Mouse (Mus musculus): ENCODE measurements at regions not wholly inside any gene's neighbourhood (a gene's known extent, or its start where the extent isn't known, plus 50 kb on each side); places are given as distances from the start of the nearest gene placed in this dataset.
A peak's percentile ranks its signal among the peaks of the same experiment; 100 is the strongest.

GRCm38 (mm10) chr15:6154706-6155105, 144.9 kb upstream of the Dab2 start:
- no peak for DNase-seq (ENCODE audit: low read depth, low spot score)

GRCm38 (mm10) chr15:6180261-6180660, 119.3 kb upstream of the Dab2 start:
- DNase-seq (ENCODE audit: low read depth, low spot score): no peak

GRCm38 (mm10) chr15:6183627-6184026, 116.0 kb upstream of the Dab2 start:
- no peak for DNase-seq (ENCODE audit: low read depth, low spot score)

GRCm38 (mm10) chr15:6191845-6192244, 107.7 kb upstream of the Dab2 start:
- no peak for DNase-seq (ENCODE audit: low read depth, low spot score)

GRCm38 (mm10) chr15:6207239-6207638, 92.3 kb upstream of the Dab2 start:
- no peak for DNase-seq (ENCODE audit: low read depth, low spot score)

GRCm38 (mm10) chr15:6209301-6209700, 90.3 kb upstream of the Dab2 start:
- peak; percentile 35 for DNase-seq (ENCODE audit: low read depth, low spot score)

- no peak for DNase-seq (ENCODE audit: low read depth, low spot score)
Measured at GRCm38 (mm10) chr15:6218087-6218486, 81.5 kb upstream of the Dab2 start.

- no peak for DNase-seq (ENCODE audit: low read depth, low spot score)
Measured at GRCm38 (mm10) chr15:6225227-6225626, 74.4 kb upstream of the Dab2 start.

GRCm38 (mm10) chr15:6230618-6231017, 69.0 kb upstream of the Dab2 start:
- no peak for DNase-seq (ENCODE audit: low read depth, low spot score)

- DNase-seq (ENCODE audit: low read depth, low spot score): no peak
Measured at GRCm38 (mm10) chr15:6231308-6232103, 68.1 kb upstream of the Dab2 start.

- DNase-seq (ENCODE audit: low read depth, low spot score): no peak
Measured at GRCm38 (mm10) chr15:6233621-6234020, 66.0 kb upstream of the Dab2 start.

- DNase-seq (ENCODE audit: low read depth, low spot score): no peak
Measured at GRCm38 (mm10) chr15:6236583-6236982, 63.0 kb upstream of the Dab2 start.

GRCm38 (mm10) chr15:6237726-6238125, 61.9 kb upstream of the Dab2 start:
- DNase-seq (ENCODE audit: low read depth, low spot score): no peak

- peak; percentile 33 for DNase-seq (ENCODE audit: low read depth, low spot score)
Measured at GRCm38 (mm10) chr15:6238133-6238532, 61.5 kb upstream of the Dab2 start.

- no peak for DNase-seq (ENCODE audit: low read depth, low spot score)
Measured at GRCm38 (mm10) chr15:6238755-6239154, 60.8 kb upstream of the Dab2 start.

GRCm38 (mm10) chr15:6242132-6242531, 57.5 kb upstream of the Dab2 start:
- DNase-seq (ENCODE audit: low read depth, low spot score): no peak

GRCm38 (mm10) chr15:6244401-6244800, 55.2 kb upstream of the Dab2 start:
- DNase-seq (ENCODE audit: low read depth, low spot score): no peak

GRCm38 (mm10) chr15:6245950-6246894, 53.4 kb upstream of the Dab2 start:
- no peak for DNase-seq (ENCODE audit: low read depth, low spot score)

GRCm38 (mm10) chr15:6248470-6248869, 51.1 kb upstream of the Dab2 start:
- DNase-seq (ENCODE audit: low read depth, low spot score): no peak

All from CD4-positive helper T cell, adult 2 months (primary cell).